Mouse (Mus musculus) midbrain, embryonic 13.5 days (tissue): Measurements from ENCODE around the gene Them7. TPM values are rescaled to one million over a fixed set of nuclear protein-coding genes. Genes with fewer than 3 reads are reported as not detected.

ENCODE experiments used
- ATAC-seq: fragments of 200-750 bp; cut with Nextera tagmentation; 2 replicates; pipeline ENCODE4 v1.8.0; 2017; ENCODE audit warnings: mild to moderate bottlenecking, moderate TSS enrichment, moderate library complexity
- H3K27ac ChIP-seq: fragments of 300-500 bp; sonication (generic); 2 replicates; pipeline ENCODE4 v1.5.1; 2015; ENCODE audit warnings: inconsistent platforms, mild to moderate bottlenecking, moderate library complexity
- H3K27me3 ChIP-seq: fragments of 300-500 bp; sonication (generic); 2 replicates; pipeline ENCODE4 v1.6.1; 2015; ENCODE audit warnings: mild to moderate bottlenecking, inconsistent platforms
- H3K36me3 ChIP-seq: fragments of 300-500 bp; sonication (generic); 2 replicates; pipeline ENCODE4 v1.6.1; 2015; ENCODE audit warnings: mild to moderate bottlenecking, inconsistent platforms
- H3K4me1 ChIP-seq: fragments of 300-500 bp; sonication (generic); replicated peaks from 2 replicates; pipeline ENCODE4 v1.6.1; 2015; ENCODE audit warnings: inconsistent platforms
- H3K4me2 ChIP-seq: fragments of 300-500 bp; sonication (generic); replicated peaks from 2 replicates; pipeline ENCODE4 v1.6.1; 2015; ENCODE audit warnings: moderate library complexity, mild to moderate bottlenecking, inconsistent platforms
- H3K4me3 ChIP-seq: fragments of 300-500 bp; sonication (generic); replicated peaks from 2 replicates; pipeline ENCODE4 v1.5.1; 2015; ENCODE audit warnings: mild to moderate bottlenecking, inconsistent platforms
- H3K9ac ChIP-seq: fragments of 300-500 bp; sonication (generic); replicated peaks from 2 replicates; pipeline ENCODE4 v1.6.1; 2015; ENCODE audit warnings: mild to moderate bottlenecking, inconsistent platforms
- H3K9me3 ChIP-seq: fragments of 300-500 bp; sonication (generic); 2 replicates; pipeline ENCODE4 v1.6.1; 2016; ENCODE audit warnings: mild to moderate bottlenecking, inconsistent platforms
- WGBS: fragments of 180-500 bp; shearing (Covaris S2); methylation state at CpG from one replicate; pipeline ENCODE4 v1.1.7; 2015; 5-methylcytosine and 5-hydroxymethylcytosine counted together
- polyA plus RNA-seq: library from polyadenylated mRNA; unstranded; fragments of >200 nt; fragmentation: Nextera tagmentation; extraction: Ambion mirVana; gene quantifications from 2 replicates; pipeline ENCODE4 v1.2.1, GENCODE M21; 2015

Them7 gene
- polyA plus RNA-seq, 1 experiment from 2014 or later, result not detected

- WGBS, result 92% methylated on average over 5 of the region's 5 CpGs
- ATAC-seq, result no peak
These were observed 4.9 kb upstream of the Them7 start for GRCm38 (mm10) chr2:105219229-105219628.

DNA sequence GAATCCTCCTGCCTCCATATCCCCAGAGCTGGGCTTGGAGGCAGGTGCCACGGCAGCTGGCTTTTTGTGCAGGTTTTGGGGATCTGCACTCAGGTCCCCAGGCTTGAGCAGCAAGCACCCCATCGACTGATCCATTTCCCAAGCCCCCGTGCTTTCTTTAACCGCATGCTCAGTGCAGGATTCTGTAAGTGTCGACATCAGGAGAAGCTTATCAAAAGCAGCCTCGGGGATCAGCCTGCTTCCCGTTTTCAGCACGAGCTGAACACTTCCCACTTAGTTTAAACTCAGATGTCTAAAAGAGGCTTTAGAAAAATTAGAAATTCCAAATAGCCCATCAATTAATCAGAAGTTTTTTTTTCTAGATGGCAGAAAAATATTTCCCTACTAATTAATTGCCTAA is 4.5 kb upstream of the Them7 start:
- ATAC-seq, result no peak
- WGBS, result 72% methylated on average over 8 of the region's 8 CpGs
- H3K36me3 ChIP-seq, result no peaks in the 10 kb centered on the region
- H3K9ac ChIP-seq, result no peak overlapping the region
- H3K4me2 ChIP-seq, result no peak overlapping the region
- peaks cover 8% of the 10 kb centered on the region for H3K4me1 ChIP-seq
- no peaks in the 10 kb centered on the region for H3K9me3 ChIP-seq
- H3K27ac ChIP-seq, result no peak overlapping the region
- no peak overlapping the region for H3K4me3 ChIP-seq
- H3K27me3 ChIP-seq, result peaks cover 18% of the 10 kb centered on the region

More at GRCm38 (mm10) chr2:105219229-105219628, 4.9 kb upstream of the Them7 start:
- Histone ChIP-seq H3K9ac (no peak overlapping the region), H3K27me3 (peaks cover 14% of the 10 kb centered on the region), H3K4me1 (peaks cover 3% of the 10 kb centered on the region), H3K9me3 (no peaks in the 10 kb centered on the region), H3K27ac (no peak overlapping the region), H3K36me3 (no peaks in the 10 kb centered on the region), H3K4me2 (no peak overlapping the region), H3K4me3 (no peak overlapping the region)

- 80% methylated on average over 9 of the region's 9 CpGs for WGBS
- ATAC-seq, result no peak
- no peak overlapping the region for H3K27ac ChIP-seq
These were observed 3.3 kb upstream of the Them7 start for GRCm38 (mm10) chr2:105220738-105221303.

DNA sequence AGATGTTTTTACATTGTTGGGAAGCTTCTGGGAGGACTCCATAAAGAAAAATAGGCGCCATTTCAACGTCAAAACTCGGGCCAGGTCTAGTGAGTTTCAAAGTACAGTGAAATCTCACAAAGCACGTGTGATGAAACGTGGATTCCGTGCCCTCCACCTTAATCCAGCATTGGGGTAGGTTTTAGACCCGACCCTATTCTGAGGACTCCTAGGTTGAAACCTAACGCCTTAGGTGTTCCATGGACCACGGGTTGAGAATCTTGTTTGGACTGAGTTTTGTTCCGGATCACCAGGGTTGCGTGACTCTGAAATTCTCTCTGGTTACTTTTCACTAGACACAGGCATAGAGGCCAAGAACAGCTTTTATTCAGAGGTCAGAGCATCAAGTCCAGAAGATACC is 514 bp upstream of the Them7 start:
- Histone ChIP-seq H3K9ac (no peak overlapping the region), H3K27me3 (peaks cover 47% of the 10 kb centered on the region), H3K9me3 (no peaks in the 10 kb centered on the region), H3K27ac (no peak overlapping the region), H3K4me2 (no peak overlapping the region), H3K4me1 (peaks cover 9% of the 10 kb centered on the region), H3K36me3 (no peaks in the 10 kb centered on the region), H3K4me3 (no peak overlapping the region)
- 89% methylated on average over 11 of the region's 11 CpGs for WGBS
- ATAC-seq, result no peak

More at GRCm38 (mm10) chr2:105220738-105221303, 3.3 kb upstream of the Them7 start:
- H3K27me3 ChIP-seq, result peaks cover 30% of the 10 kb centered on the region
- H3K9me3 ChIP-seq, result no peaks in the 10 kb centered on the region
- H3K36me3 ChIP-seq, result no peaks in the 10 kb centered on the region
- H3K4me3 ChIP-seq, result no peak overlapping the region
- H3K4me2 ChIP-seq, result no peak overlapping the region
- no peak overlapping the region for H3K9ac ChIP-seq
- peaks cover 9% of the 10 kb centered on the region for H3K4me1 ChIP-seq

DNA sequence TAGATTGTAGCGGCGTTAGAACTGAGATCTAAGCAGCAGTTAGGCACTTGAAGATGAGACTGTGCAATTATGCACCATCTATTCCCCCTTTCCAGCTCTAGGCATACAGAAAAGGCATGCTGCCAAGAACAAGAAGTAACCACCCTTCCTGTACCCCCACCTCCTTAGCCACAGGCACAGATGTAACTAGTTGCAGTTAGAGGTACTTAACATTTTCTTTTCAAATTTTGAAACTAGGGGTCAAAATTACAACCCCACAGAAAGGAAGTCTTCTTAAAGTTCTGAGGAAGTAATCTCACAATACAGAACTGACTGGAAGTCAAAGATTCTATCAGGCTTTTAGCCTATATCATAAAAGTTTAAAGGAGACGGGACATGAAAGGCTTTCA is 861 bp downstream of the Them7 start:
- H3K27ac ChIP-seq, result no peak overlapping the region
- H3K4me3 ChIP-seq, result no peak overlapping the region
- no peaks in the 10 kb centered on the region for H3K36me3 ChIP-seq
- no peaks in the 10 kb centered on the region for H3K9me3 ChIP-seq
- WGBS, result 71% methylated on average over 3 of the region's 3 CpGs
- H3K9ac ChIP-seq, result no peak overlapping the region
- ATAC-seq, result no peak
- peaks cover 9% of the 10 kb centered on the region for H3K4me1 ChIP-seq
- H3K27me3 ChIP-seq, result peaks cover 54% of the 10 kb centered on the region
- no peak overlapping the region for H3K4me2 ChIP-seq

DNA sequence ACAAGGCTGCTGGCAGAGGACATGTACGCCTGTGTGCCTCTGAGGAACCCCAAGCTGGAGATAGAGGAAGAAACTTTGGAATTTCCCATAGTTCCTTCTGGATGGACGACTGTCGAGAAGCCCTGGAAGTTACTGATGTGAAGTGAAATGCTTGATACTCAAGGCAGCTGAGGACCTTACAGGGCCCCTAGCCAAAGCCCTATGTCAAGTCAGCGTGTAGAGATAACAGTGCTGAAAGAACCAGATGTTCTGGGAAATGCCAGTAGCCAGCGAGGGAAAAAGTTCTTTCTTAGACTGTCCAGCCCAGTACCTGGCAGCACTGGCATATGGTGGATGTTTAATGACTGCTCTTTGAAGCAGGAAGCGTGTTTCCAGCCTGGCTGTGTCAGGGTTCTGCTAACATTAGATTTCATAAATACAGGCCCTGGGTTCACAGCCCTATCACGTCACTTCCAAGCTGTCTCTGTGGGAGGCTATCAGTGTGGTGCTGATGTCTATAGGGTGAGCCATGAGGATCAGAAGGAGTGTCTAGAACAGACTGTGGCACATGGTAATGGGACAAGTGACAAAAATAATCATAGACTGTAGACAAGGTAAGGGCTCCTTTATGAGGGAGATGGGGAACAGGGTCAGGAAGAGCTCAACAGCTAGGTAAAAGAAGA is 2.3 kb downstream of the Them7 start:
- Histone ChIP-seq H3K27me3 (peaks cover 56% of the 10 kb centered on the region), H3K9ac (no peak overlapping the region), H3K4me1 (peaks cover 9% of the 10 kb centered on the region), H3K9me3 (no peaks in the 10 kb centered on the region), H3K4me3 (no peak overlapping the region), H3K27ac (no peak overlapping the region), H3K36me3 (no peaks in the 10 kb centered on the region), H3K4me2 (no peak overlapping the region)
- WGBS, result 70% methylated on average over 7 of the region's 7 CpGs
- ATAC-seq, result no peak

DNA sequence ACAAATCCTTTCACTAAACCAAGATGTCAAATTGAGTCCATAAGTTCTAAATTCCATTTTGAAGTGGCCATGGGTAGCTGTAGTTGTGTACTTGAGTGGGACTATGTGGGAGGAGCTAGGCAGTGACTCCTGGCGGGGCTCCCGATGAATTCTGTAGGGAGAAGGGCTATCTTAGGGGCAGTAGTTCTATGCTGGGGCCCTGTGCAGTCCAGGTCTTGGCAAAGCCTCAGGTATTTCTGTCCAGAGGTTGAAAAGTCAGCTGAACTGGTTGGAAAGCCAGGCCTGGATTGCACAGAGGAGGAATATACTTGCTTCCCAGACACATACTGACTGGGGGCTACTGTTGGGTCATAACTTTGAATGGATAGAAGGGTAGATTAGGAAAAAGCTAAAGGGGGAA is 4.3 kb downstream of the Them7 start:
- Histone ChIP-seq H3K27me3 (peaks cover 55% of the 10 kb centered on the region), H3K9me3 (no peaks in the 10 kb centered on the region), H3K4me2 (no peak overlapping the region), H3K4me3 (no peak overlapping the region), H3K4me1 (peaks cover 9% of the 10 kb centered on the region), H3K27ac (no peak overlapping the region), H3K9ac (no peak overlapping the region), H3K36me3 (no peaks in the 10 kb centered on the region)
- no peak for ATAC-seq
- WGBS, result 84% methylated on average over 2 of the region's 2 CpGs

DNA sequence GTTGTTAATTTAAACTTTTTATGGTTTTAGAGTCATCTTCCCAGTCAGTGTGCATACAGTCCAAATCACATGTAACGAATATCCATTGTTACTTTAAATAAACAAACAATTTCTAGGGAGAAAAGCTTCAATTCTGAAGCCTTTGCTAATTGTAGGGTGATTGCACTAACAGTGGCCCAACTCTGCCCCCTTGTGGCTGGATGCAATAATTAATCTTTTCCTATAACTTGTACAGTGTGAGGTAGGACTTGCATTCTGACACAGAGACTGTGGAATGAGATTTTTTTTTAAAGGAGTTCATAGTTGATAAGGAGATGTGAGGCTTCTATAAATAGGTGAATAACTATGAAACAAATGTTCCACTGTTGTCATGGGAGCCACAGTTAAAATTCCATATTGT is 6.2 kb downstream of the Them7 start:
- no peak overlapping the region for H3K4me3 ChIP-seq
- H3K4me2 ChIP-seq, result no peak overlapping the region
- no peaks in the 10 kb centered on the region for H3K9me3 ChIP-seq
- H3K27me3 ChIP-seq, result peaks cover 36% of the 10 kb centered on the region
- no peaks in the 10 kb centered on the region for H3K4me1 ChIP-seq
- no peak overlapping the region for H3K27ac ChIP-seq
- H3K9ac ChIP-seq, result no peak overlapping the region
- peak; percentile 64 for ATAC-seq
- no peaks in the 10 kb centered on the region for H3K36me3 ChIP-seq
- WGBS, result 2% methylated on average over 1 of the region's 1 CpGs

DNA sequence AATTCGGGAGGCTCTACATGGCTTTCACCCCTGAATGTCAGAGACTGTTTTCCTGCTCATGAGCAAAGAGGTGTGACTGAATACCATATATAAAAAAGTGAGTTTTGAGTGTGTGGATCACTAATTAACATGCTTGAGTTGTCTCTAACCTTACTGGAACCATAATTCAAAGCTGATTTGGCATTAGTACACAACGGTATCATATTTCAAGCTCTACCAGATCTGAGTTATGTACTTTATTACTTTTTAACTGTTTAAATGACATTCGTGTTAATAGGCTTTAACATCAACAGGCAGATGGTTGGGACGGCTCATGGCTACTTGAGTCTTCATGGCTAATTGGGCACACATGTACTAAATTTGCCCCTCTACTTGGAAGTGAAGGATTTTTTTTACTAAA is 8.3 kb downstream of the Them7 start:
- H3K36me3 ChIP-seq, result no peaks in the 10 kb centered on the region
- H3K9ac ChIP-seq, result no peak overlapping the region
- H3K9me3 ChIP-seq, result no peaks in the 10 kb centered on the region
- no peak overlapping the region for H3K4me2 ChIP-seq
- no peak overlapping the region for H3K4me3 ChIP-seq
- H3K27me3 ChIP-seq, result peaks cover 17% of the 10 kb centered on the region
- H3K27ac ChIP-seq, result no peak overlapping the region
- WGBS, result 83% methylated on average over 4 of the region's 4 CpGs
- ATAC-seq, result no peak
- no peaks in the 10 kb centered on the region for H3K4me1 ChIP-seq

GRCm38 (mm10) chr2:105234278-105234677 is 10.2 kb downstream of the Them7 start:
- WGBS, result 75% methylated on average over 6 of the region's 6 CpGs
- Histone ChIP-seq H3K9me3 (no peaks in the 10 kb centered on the region), H3K9ac (no peak overlapping the region), H3K27me3 (peaks cover 12% of the 10 kb centered on the region; the same call in 1 of the 2 replicates), H3K4me1 (no peaks in the 10 kb centered on the region), H3K27ac (no peak overlapping the region), H3K4me3 (no peak overlapping the region), H3K36me3 (no peaks in the 10 kb centered on the region), H3K4me2 (no peak overlapping the region)
- ATAC-seq, result no peak

DNA sequence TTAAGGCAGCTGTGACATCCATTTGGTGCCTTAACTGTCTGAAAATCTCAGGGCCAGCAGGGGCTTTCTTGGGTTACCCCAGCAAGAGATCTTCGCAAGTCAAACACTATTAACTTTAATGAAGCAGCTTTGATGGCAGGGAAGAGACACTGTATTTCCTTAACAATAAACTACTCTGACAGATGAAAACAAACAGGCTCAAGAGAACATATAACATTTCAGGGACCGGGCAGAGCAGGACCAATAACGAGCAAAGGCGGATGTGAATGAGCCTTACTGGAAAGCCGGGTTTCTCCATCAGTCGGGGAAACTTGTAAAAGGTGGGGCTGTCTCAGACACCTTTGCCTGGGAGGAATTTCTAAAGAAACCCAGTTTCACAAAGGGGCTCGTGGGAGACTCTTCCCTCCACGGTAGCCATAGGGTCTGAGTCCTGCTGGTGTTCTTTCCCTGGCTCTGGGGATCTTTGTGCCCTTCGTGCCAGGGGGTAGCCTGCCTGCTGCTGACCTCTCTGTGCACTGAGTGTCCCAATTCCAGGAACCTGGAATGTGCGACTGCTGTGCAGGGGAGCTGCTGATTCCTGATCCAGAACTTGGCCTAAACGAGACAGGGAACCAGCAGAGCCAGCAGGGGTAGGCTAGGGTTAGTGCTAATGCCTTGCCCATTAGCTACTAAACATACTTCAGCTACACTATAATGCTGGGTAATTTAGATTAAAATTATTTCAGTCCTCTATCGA is 11.4 kb downstream of the Them7 start:
- no peaks in the 10 kb centered on the region for H3K4me1 ChIP-seq
- H3K27ac ChIP-seq, result no peak overlapping the region
- H3K9ac ChIP-seq, result no peak overlapping the region
- 63% methylated on average over 12 of the region's 12 CpGs for WGBS
- no peak overlapping the region for H3K4me3 ChIP-seq
- ATAC-seq, result no peak
- H3K9me3 ChIP-seq, result no peaks in the 10 kb centered on the region
- 0 out of 2 replicates have a peak, but pooled peaks cover 6% of the 10 kb centered on the region for H3K27me3 ChIP-seq
- H3K4me2 ChIP-seq, result no peak overlapping the region
- H3K36me3 ChIP-seq, result no peaks in the 10 kb centered on the region

DNA sequence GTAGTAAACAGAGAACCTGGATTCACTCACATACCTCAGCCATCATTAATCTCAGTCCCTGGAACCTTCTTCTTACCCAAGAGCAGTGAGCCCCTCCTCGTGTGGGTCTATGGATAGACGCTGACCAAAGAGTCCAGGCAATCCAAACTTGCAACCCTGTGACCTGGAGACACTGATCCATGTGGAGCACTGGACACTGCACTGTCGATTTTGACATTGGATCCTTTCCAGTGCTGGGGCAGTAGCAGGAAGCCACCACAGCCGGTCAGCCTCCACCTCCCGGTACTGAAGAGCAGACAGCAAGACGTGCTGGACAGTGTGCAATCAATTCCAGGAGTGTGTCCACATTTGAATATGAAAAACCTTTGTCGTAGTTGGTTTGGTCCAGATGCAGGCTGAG is 13.3 kb downstream of the Them7 start:
- no peaks in the 10 kb centered on the region for H3K9me3 ChIP-seq
- 63% methylated on average over 7 of the region's 7 CpGs for WGBS
- H3K27me3 ChIP-seq, result no peaks in the 10 kb centered on the region
- no peak overlapping the region for H3K9ac ChIP-seq
- H3K4me2 ChIP-seq, result no peak overlapping the region
- no peak overlapping the region for H3K4me3 ChIP-seq
- no peaks in the 10 kb centered on the region for H3K36me3 ChIP-seq
- no peak overlapping the region for H3K27ac ChIP-seq
- ATAC-seq, result no peak
- H3K4me1 ChIP-seq, result no peaks in the 10 kb centered on the region
